Mouse (Mus musculus) liver, embryonic 14.5 days (tissue): Measurements from ENCODE around the gene Azin2. TPM values are rescaled to one million over a fixed set of nuclear protein-coding genes. Genes with fewer than 3 reads are reported as not detected.

ENCODE experiments used
- ATAC-seq: fragments of 200-750 bp; cut with Nextera tagmentation; 2 replicates; pipeline ENCODE4 v1.8.0; 2017; ENCODE audit warnings: moderate number of reproducible peaks, mild to moderate bottlenecking, moderate library complexity; ENCODE audit not compliant: insufficient read depth
- DNase-seq, 3 experiments: peaks; one replicate each; pipeline ENCODE4 v3.0.0-alpha.2; 2012 to 2013; ENCODE audit warnings: low read depth in 3 of 3, low spot score in 3 of 3
- H3K27ac ChIP-seq: fragments of 300-500 bp; sonication (generic); 2 replicates; pipeline ENCODE4 v1.5.1; 2014; ENCODE audit warnings: moderate library complexity, mild to moderate bottlenecking, control low read depth, inconsistent platforms
- H3K27me3 ChIP-seq: fragments of 300-500 bp; sonication (generic); 2 replicates; pipeline ENCODE4 v1.6.1; 2014; ENCODE audit warnings: mild to moderate bottlenecking, low read length, moderate library complexity; ENCODE audit not compliant: control insufficient read depth, insufficient read depth
- H3K36me3 ChIP-seq: fragments of 300-500 bp; sonication (generic); replicated peaks from 2 replicates; pipeline ENCODE4 v1.6.1; 2014; ENCODE audit warnings: low read depth; ENCODE audit not compliant: control insufficient read depth, insufficient read depth
- H3K4me1 ChIP-seq, 2 experiments: fragments of 200-500 bp in 1 of 2; fragments of 300-500 bp in 1 of 2; sonication (generic) in 1 of 2; replicated peaks; 2 replicates each; pipeline ENCODE4 v1.6.1; 2012 to 2014; ENCODE audit warnings: antibody characterized with exemption in 1 of 2, inconsistent platforms in 1 of 2, low read length in 1 of 2; ENCODE audit not compliant: control insufficient read depth in 2 of 2, insufficient read depth in 2 of 2
- H3K4me2 ChIP-seq: fragments of 300-500 bp; sonication (generic); 2 replicates; pipeline ENCODE4 v1.6.1; 2014; ENCODE audit warnings: low read depth, mild to moderate bottlenecking, control low read depth, moderate library complexity
- H3K4me3 ChIP-seq, 2 experiments: fragments of 200-500 bp in 1 of 2; fragments of 300-500 bp in 1 of 2; sonication (generic) in 1 of 2; 2 replicates each; pipeline ENCODE4 v1.5.1; 2012 to 2014; ENCODE audit warnings: low read depth in 2 of 2, low read length in 2 of 2, mild to moderate bottlenecking in 2 of 2, control low read depth in 1 of 2, inconsistent platforms in 1 of 2, moderate library complexity in 1 of 2; ENCODE audit not compliant: insufficient read depth in 1 of 2
- H3K9ac ChIP-seq: fragments of 300-500 bp; sonication (generic); replicated peaks from 2 replicates; pipeline ENCODE4 v1.6.1; 2014; ENCODE audit warnings: mild to moderate bottlenecking, control low read depth, moderate library complexity
- H3K9me3 ChIP-seq: fragments of 300-500 bp; sonication (generic); 2 replicates; pipeline ENCODE4 v1.6.1; 2016; ENCODE audit warnings: low read length, mixed read lengths; ENCODE audit not compliant: control insufficient read depth
- CTCF ChIP-seq: IDR thresholded peaks from 2 replicates; pipeline ENCODE4 v1.5.1; 2016; ENCODE audit warnings: antibody characterized with exemption, low read depth, control low read depth
- EP300 ChIP-seq: IDR thresholded peaks from 2 replicates; pipeline ENCODE4 v1.6.1; 2016; ENCODE audit warnings: antibody characterized with exemption, low read depth
- WGBS: fragments of 180-500 bp; shearing (Covaris S2); extraction: QIAGEN DNeasy Blood & Tissue Kit; methylation state at CpG from one replicate; pipeline ENCODE4 v1.1.7; 2014; ENCODE audit not compliant: insufficient replicate concordance; 5-methylcytosine and 5-hydroxymethylcytosine counted together
- polyA plus RNA-seq, 2 experiments: library from polyadenylated mRNA; depleted of rRNA in 1 of 2; stranded (reverse) in 1 of 2; unstranded in 1 of 2; fragments of >200 nt; fragmentation: Nextera tagmentation in 1 of 2; extraction: Ambion mirVana in 1 of 2; gene quantifications; 2 replicates each; pipeline versions ENCODE4 v1.2.1 to v1.2.3; 2012 to 2014

Gene Azin2
- polyA plus RNA-seq, 2 experiments: 0.27 to 0.47 TPM

GRCm38 (mm10) chr4:128980890-128981832 lies 18.9 kb upstream of the Azin2 start:
- peak in 1 of 3 experiments; percentile 41 for DNase-seq
- 16% methylated on average over 12 of the region's 12 CpGs for WGBS
- H3K4me2 ChIP-seq: no peak overlapping the region
- no peak overlapping the region for H3K27ac ChIP-seq
- H3K9me3 ChIP-seq: no peaks in the 10 kb centered on the region
- H3K4me1 ChIP-seq: peaks cover 0 to 16% of the 10 kb centered on the region in 2 experiments; a peak in 2 of 4 replicates
- no peak for ATAC-seq
- TF ChIP-seq EP300: peak; percentile 18; the same call in 1 of the 2 replicates
- TF ChIP-seq CTCF: no peak
- H3K4me3 ChIP-seq: no peak overlapping the region
- no peaks in the 10 kb centered on the region for H3K27me3 ChIP-seq
- no peaks in the 10 kb centered on the region for H3K36me3 ChIP-seq
- no peak overlapping the region for H3K9ac ChIP-seq

- WGBS: 23% methylated on average over 1 of the region's 1 CpGs
- Histone ChIP-seq H3K27ac (no peak overlapping the region), H3K36me3 (no peaks in the 10 kb centered on the region)
Measured at GRCm38 (mm10) chr4:128978634-128979033, 16.4 kb upstream of the Azin2 start.

GRCm38 (mm10) chr4:128977217-128977616 lies 15.0 kb upstream of the Azin2 start:
- Histone ChIP-seq H3K4me2 (no peak overlapping the region), H3K4me3 (no peak overlapping the region), H3K4me1 (peaks cover 0 to 15% of the 10 kb centered on the region in 2 experiments; a peak in 2 of 4 replicates), H3K36me3 (no peaks in the 10 kb centered on the region), H3K9ac (no peak overlapping the region), H3K27me3 (no peaks in the 10 kb centered on the region), H3K27ac (no peak overlapping the region), H3K9me3 (no peaks in the 10 kb centered on the region)
- TF ChIP-seq CTCF (no peak), EP300 (no peak)
- no peak for DNase-seq
- no peak for ATAC-seq
- WGBS: 54% methylated on average over 3 of the region's 3 CpGs

More at GRCm38 (mm10) chr4:128978634-128979033, 16.4 kb upstream of the Azin2 start:
- H3K4me1 ChIP-seq: peaks cover 0 to 17% of the 10 kb centered on the region in 2 experiments; a peak in 2 of 4 replicates
- ATAC-seq: no peak
- H3K9me3 ChIP-seq: no peaks in the 10 kb centered on the region
- H3K27me3 ChIP-seq: no peaks in the 10 kb centered on the region
- H3K4me2 ChIP-seq: no peak overlapping the region
- H3K4me3 ChIP-seq: no peak overlapping the region
- TF ChIP-seq CTCF (no peak), EP300 (no peak)
- no peak overlapping the region for H3K9ac ChIP-seq
- no peak for DNase-seq

GRCm38 (mm10) chr4:128976577-128976976 lies 14.3 kb upstream of the Azin2 start:
- WGBS: 63% methylated on average over 4 of the region's 4 CpGs
- no peak overlapping the region for H3K27ac ChIP-seq
- H3K36me3 ChIP-seq: no peaks in the 10 kb centered on the region
- no peak for ATAC-seq
- H3K4me3 ChIP-seq: no peak overlapping the region
- H3K9me3 ChIP-seq: no peaks in the 10 kb centered on the region
- TF ChIP-seq EP300: no peak
- TF ChIP-seq CTCF: no peak
- H3K4me2 ChIP-seq: no peak overlapping the region
- no peak for DNase-seq
- H3K27me3 ChIP-seq: no peaks in the 10 kb centered on the region
- peaks cover 0 to 12% of the 10 kb centered on the region in 2 experiments; a peak in 2 of 4 replicates for H3K4me1 ChIP-seq
- no peak overlapping the region for H3K9ac ChIP-seq

- ATAC-seq (no peak), DNase-seq (no peak)
- Histone ChIP-seq H3K36me3 (no peaks in the 10 kb centered on the region), H3K9me3 (no peaks in the 10 kb centered on the region), H3K4me2 (no peak overlapping the region), H3K9ac (no peak overlapping the region), H3K4me1 (peaks cover 0 to 8% of the 10 kb centered on the region in 2 experiments; a peak in 2 of 4 replicates), H3K27ac (no peak overlapping the region), H3K27me3 (no peaks in the 10 kb centered on the region), H3K4me3 (no peak overlapping the region)
- no peak for TF ChIP-seq EP300
- TF ChIP-seq CTCF: no peak
- WGBS: 69% methylated on average over 8 of the region's 8 CpGs
Measured at GRCm38 (mm10) chr4:128974677-128975076, 12.4 kb upstream of the Azin2 start.
